Mouse (Mus musculus) megakaryocyte, embryonic 14.5 days (primary cell): ENCODE data around the gene Samm50.

Source experiments
- FLI1 ChIP-seq: IDR thresholded peaks from 2 replicates; pipeline ENCODE4 v1.6.1; 2012; ENCODE audit warnings: low read length, inconsistent platforms, mixed read lengths
- GATA1 ChIP-seq: IDR thresholded peaks from 3 replicates; pipeline ENCODE4 v1.6.1; 2012; ENCODE audit warnings: mixed read lengths, low read length, inconsistent platforms, borderline replicate concordance

DNA sequence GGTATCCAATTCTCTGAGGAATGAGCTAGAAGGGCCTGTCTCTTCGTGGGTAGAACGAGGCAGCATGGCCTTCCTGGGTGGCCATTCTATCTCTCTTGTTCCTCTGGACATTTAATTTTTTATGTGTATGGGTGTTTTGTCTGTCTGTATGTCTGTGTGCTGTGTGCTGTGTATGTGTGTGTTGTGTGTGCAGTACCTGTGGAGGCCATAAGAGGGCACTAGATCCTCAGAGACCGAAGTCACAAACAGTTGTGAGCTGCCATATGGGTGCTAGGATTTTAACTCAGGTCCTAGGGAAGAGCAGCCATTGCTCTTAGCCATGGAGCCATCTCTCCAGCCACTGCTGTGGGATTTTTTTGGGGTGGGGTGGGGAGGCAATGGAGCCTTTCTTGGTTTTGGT lies 55.3 kb downstream of the Samm50 start:
- no peak for TF ChIP-seq FLI1
- TF ChIP-seq GATA1: no peak
